Mouse (Mus musculus) retina, postnatal 7 days (tissue): Measurements from ENCODE around the gene Il21.

Source experiments
- DNase-seq: peaks from one replicate; pipeline ENCODE4 v3.0.0-alpha.2; 2012; ENCODE audit warnings: low read depth, low spot score

Gene Il21

GRCm38 (mm10) chr3:37198302-37198701 lies 34.1 kb downstream of the Il21 start:
- no peak for DNase-seq

DNA sequence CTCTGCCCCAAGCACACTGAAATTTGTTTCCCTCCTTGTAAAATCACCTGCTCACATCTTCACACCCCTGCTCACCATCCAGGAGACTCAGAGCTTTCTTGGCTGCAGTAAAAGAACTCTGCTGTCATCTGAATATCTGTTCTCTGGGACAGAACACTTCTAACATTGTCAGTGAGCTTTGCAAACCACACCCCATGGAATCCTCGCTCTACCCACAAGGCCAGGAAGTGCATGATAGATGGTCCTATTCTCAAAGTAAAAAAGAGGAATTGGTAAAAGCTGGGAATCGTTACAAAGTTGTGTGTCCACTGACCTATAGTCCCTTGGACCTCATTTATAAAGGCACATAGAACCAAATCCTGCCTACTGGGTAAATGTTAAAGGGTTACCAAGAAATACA lies 40.5 kb downstream of the Il21 start:
- DNase-seq, result no peak

DNA sequence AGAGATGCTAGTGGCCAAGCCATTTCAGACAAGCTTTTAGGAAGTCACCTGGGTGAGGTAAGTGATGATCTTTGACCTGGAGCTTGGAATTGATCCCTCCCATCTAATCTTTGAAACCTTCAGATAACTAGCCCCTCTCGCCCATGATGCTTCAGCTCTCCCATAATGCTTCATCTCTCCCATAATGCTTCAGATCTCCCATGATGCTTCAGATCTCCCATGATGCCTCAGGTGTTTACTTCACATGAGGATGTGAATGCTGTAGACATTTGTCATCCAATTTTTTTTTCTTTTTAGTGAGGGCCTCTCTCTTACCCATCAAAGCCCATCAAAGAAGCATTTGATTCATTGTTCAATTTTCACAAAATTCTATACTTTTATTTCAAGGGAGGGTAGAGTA lies 46.9 kb downstream of the Il21 start:
- no peak for DNase-seq

- no peak for DNase-seq
Observed at GRCm38 (mm10) chr3:37182415-37183269, 49.8 kb downstream of the Il21 start.

DNA sequence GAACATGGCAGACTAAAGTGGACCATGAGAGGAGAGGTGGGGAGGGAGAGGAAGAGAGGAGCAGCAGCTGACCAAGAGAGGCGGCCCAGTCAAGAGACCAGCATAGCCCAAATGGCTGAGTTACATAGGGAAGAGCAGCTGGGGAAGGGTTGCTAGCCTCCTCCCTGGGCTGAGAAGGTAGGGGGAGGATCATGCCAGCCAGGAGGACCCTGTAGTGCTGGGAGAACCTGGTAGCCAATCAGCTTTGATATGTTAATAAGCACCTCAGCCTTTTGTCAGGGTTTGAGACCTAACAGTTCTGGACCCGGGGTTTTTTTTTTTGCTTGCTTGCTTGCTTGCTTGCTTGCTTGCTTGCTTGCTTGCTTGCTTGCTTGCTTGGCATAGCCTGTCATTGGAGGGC lies 51.4 kb downstream of the Il21 start:
- no peak for DNase-seq

DNA sequence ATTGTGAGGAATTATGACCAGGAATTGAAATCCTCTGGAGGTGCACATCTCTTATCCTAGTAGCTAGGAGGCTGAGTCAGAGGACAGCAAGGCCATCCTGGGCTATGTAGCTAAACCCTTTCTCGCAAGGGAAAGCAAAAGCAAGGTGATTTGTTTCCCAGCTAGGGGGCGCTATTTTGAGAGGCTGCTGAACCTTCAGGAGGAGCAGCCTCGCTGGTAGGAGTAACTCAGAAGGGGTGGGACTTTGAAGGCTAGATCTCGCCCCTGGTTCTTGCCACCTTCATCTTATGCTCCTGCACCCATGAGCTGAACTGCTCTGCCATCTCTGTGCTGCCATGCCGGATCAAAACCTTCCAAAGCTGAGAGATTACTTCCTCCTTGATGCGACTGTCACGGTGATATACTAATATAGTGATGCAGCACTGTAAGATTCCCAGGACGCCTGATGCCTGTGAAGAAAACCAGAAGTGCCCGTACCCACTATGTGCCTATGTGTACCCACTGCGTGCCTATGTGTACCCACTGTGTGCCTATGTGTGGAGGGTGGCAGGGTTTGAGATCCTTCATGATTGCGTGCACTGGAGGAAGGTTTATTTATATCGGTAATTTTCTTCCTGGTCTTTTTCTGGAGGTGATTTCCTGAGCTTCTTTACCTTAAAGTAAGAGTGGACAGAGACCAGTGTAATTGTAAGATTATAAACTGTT lies 52.2 kb downstream of the Il21 start:
- DNase-seq, result no peak

DNA sequence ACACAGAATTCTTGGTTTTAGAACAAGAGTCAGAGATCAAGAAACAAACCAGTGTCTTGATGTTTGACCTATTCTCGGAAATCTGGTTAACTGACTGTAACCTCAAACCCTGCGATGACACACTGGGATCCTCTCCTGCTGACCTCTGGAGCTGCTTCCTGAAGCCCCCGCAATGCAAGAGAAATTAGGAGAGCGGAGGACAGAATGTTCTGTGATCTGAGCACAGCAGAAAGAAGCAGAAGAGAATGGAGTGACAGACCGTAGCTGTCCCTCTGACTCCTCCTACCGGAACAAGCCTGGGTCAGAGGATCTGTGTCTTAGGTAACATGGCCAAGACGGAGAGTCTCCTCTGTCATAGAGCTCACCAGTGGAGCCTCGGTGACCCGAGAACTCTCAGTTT lies 53.0 kb downstream of the Il21 start:
- no peak for DNase-seq

GRCm38 (mm10) chr3:37174711-37175572 lies 57.5 kb downstream of the Il21 start:
- DNase-seq, result no peak

GRCm38 (mm10) chr3:37173285-37173684 lies 59.2 kb downstream of the Il21 start:
- DNase-seq, result no peak
